Mouse (Mus musculus) MEL (cell line): Measurements from ENCODE around the gene Cspg4. TPM values are rescaled to one million over a fixed set of nuclear protein-coding genes. Genes with fewer than 3 reads are reported as not detected.

ENCODE experiments used
- DNase-seq: peaks from one replicate; pipeline ENCODE4 v3.0.0; 2011; ENCODE audit warnings: low read depth, low spot score
- H3K27ac ChIP-seq: 2 replicates; pipeline ENCODE4 v1.5.1; 2012; ENCODE audit warnings: low read depth, mild to moderate bottlenecking, control low read depth, low read length, moderate library complexity; ENCODE audit not compliant: control insufficient read depth
- H3K27me3 ChIP-seq, 2 experiments: fragments of 150-350 bp in 1 of 2; sonication (generic) in 1 of 2; 2 replicates each; pipeline ENCODE4 v1.6.1; 2012; ENCODE audit warnings: low read length in 2 of 2, mild to moderate bottlenecking in 2 of 2, improper control_type of control experiment in 1 of 2, moderate library complexity in 1 of 2; ENCODE audit not compliant: insufficient read depth in 2 of 2, control insufficient read depth in 1 of 2
- H3K36me3 ChIP-seq, 2 experiments: 2 replicates each; pipeline ENCODE4 v1.6.1; 2012 to 2014; ENCODE audit warnings: low read length in 2 of 2, improper control_type of control experiment in 1 of 2, inconsistent platforms in 1 of 2, mild to moderate bottlenecking in 1 of 2; ENCODE audit not compliant: insufficient read depth in 2 of 2, control insufficient read depth in 1 of 2
- H3K4me1 ChIP-seq, 2 experiments: fragments of 150-350 bp in 1 of 2; sonication (generic) in 1 of 2; 2 replicates each; pipeline ENCODE4 v1.6.1; 2012; ENCODE audit warnings: low read length in 2 of 2, improper control_type of control experiment in 1 of 2, mild to moderate bottlenecking in 1 of 2; ENCODE audit not compliant: insufficient read depth in 2 of 2, control insufficient read depth in 1 of 2
- H3K4me3 ChIP-seq, 2 experiments: fragments of 150-350 bp in 1 of 2; sonication (generic) in 1 of 2; 2 replicates each; pipeline ENCODE4 v1.5.1; 2012; ENCODE audit warnings: low read depth in 2 of 2, low read length in 2 of 2, mild to moderate bottlenecking in 2 of 2, moderate library complexity in 2 of 2, control low read depth in 1 of 2, improper control_type of control experiment in 1 of 2; ENCODE audit not compliant: control insufficient read depth in 1 of 2, insufficient read depth in 1 of 2
- H3K79me2 ChIP-seq: 2 replicates; pipeline ENCODE4 v1.6.1; 2012; ENCODE audit warnings: mild to moderate bottlenecking, low read length, moderate library complexity; ENCODE audit not compliant: control insufficient read depth, poor library complexity, insufficient read depth
- H3K9ac ChIP-seq: 2 replicates; pipeline ENCODE4 v1.6.1; 2012; ENCODE audit warnings: low read depth, mild to moderate bottlenecking, control low read depth, low read length, moderate library complexity; ENCODE audit not compliant: control insufficient read depth, poor library complexity, severe bottlenecking
- H3K9me3 ChIP-seq: fragments of 150-350 bp; sonication (generic); replicated peaks from 2 replicates; pipeline ENCODE4 v1.6.1; 2012; ENCODE audit warnings: mild to moderate bottlenecking, low read length, improper control_type of control experiment, moderate library complexity; ENCODE audit not compliant: insufficient read depth
- BHLHE40 ChIP-seq: IDR thresholded peaks from 2 replicates; pipeline ENCODE4 v1.6.1; 2012; ENCODE audit warnings: low read depth, mild to moderate bottlenecking, inconsistent platforms, low read length, improper control_type of control experiment, borderline replicate concordance
- ELF1 ChIP-seq: IDR thresholded peaks from 2 replicates; pipeline ENCODE4 v1.6.1; 2014; ENCODE audit warnings: low read depth, mild to moderate bottlenecking, inconsistent platforms, low read length, improper control_type of control experiment, moderate library complexity
- EP300 ChIP-seq, 2 experiments: IDR thresholded peaks; 2 replicates each; pipeline ENCODE4 v1.6.1; 2011; ENCODE audit warnings: improper control_type of control experiment in 2 of 2, low read length in 2 of 2, low read depth in 1 of 2, mild to moderate bottlenecking in 1 of 2
- GABPA ChIP-seq: IDR thresholded peaks from 2 replicates; pipeline ENCODE4 v1.6.1; 2012; ENCODE audit warnings: low read depth, mild to moderate bottlenecking, inconsistent platforms, low read length, improper control_type of control experiment, moderate library complexity
- HCFC1 ChIP-seq: IDR thresholded peaks from 2 replicates; pipeline ENCODE4 v1.6.1; 2012; ENCODE audit warnings: low read depth, mild to moderate bottlenecking, inconsistent platforms, low read length, improper control_type of control experiment, moderate library complexity
- JUND ChIP-seq: IDR thresholded peaks from 2 replicates; pipeline ENCODE4 v1.6.1; 2011; ENCODE audit warnings: low read depth, mild to moderate bottlenecking, improper control_type of control experiment, low read length
- MXI1 ChIP-seq: IDR thresholded peaks from 2 replicates; pipeline ENCODE4 v1.6.1; 2011; ENCODE audit warnings: mild to moderate bottlenecking, low read depth, low read length, improper control_type of control experiment
- MYB ChIP-seq: IDR thresholded peaks from 2 replicates; pipeline ENCODE4 v1.6.1; 2011; ENCODE audit warnings: mild to moderate bottlenecking, low read depth, low read length, improper control_type of control experiment
- NRF1 ChIP-seq: IDR thresholded peaks from 2 replicates; pipeline ENCODE4 v1.6.1; 2014; ENCODE audit warnings: low read depth, mild to moderate bottlenecking, inconsistent platforms, low read length, improper control_type of control experiment, moderate library complexity; ENCODE audit not compliant: poor library complexity, insufficient read depth, severe bottlenecking
- RAD21 ChIP-seq: IDR thresholded peaks from 2 replicates; pipeline ENCODE4 v1.6.1; 2011; ENCODE audit warnings: mild to moderate bottlenecking, low read depth, low read length, improper control_type of control experiment
- RCOR1 ChIP-seq: IDR thresholded peaks from 2 replicates; pipeline ENCODE4 v1.6.1; 2012; ENCODE audit warnings: low read depth, mild to moderate bottlenecking, inconsistent platforms, low read length, improper control_type of control experiment
- TBP ChIP-seq: IDR thresholded peaks from 2 replicates; pipeline ENCODE4 v1.8.0; 2011; ENCODE audit warnings: low read depth, low read length, improper control_type of control experiment
- TCF12 ChIP-seq: IDR thresholded peaks from 2 replicates; pipeline ENCODE4 v1.6.1; 2014; ENCODE audit warnings: low read depth, mild to moderate bottlenecking, inconsistent platforms, low read length, improper control_type of control experiment, moderate library complexity
- USF2 ChIP-seq, 2 experiments: IDR thresholded peaks; 2 replicates each; pipeline ENCODE4 v1.6.1; 2011 to 2012; ENCODE audit warnings: improper control_type of control experiment in 2 of 2, low read length in 2 of 2, borderline replicate concordance in 1 of 2, inconsistent platforms in 1 of 2, low read depth in 1 of 2, mild to moderate bottlenecking in 1 of 2; ENCODE audit not compliant: insufficient read depth in 1 of 2
- ZKSCAN1 ChIP-seq: IDR thresholded peaks from 2 replicates; pipeline ENCODE4 v1.6.1; 2012; ENCODE audit warnings: low read depth, mild to moderate bottlenecking, inconsistent platforms, low read length, improper control_type of control experiment, moderate library complexity
- ZMIZ1 ChIP-seq: IDR thresholded peaks from 2 replicates; pipeline ENCODE4 v1.6.1; 2012; ENCODE audit warnings: low read depth, mild to moderate bottlenecking, inconsistent platforms, low read length, improper control_type of control experiment, moderate library complexity
- polyA plus RNA-seq, 2 experiments: library from polyadenylated mRNA; stranded (reverse) in 1 of 2; unstranded in 1 of 2; fragments of >175 nt in 1 of 2; fragments of >200 nt in 1 of 2; gene quantifications; 2 replicates each; pipeline versions ENCODE4 v1.2.1 to v1.2.4; 2012; ENCODE audit warnings: low replicate concordance in 2 of 2, low read depth in 1 of 2; ENCODE audit not compliant: insufficient read length in 2 of 2, insufficient read depth in 1 of 2, missing spikeins in 1 of 2
- total RNA-seq: library from RNA; depleted of rRNA; stranded (reverse); fragments of 300-350 nt; gene quantifications from 2 replicates; pipeline ENCODE4 v1.2.3, GENCODE M21; 2012

Cspg4 gene
- total and polyA plus RNA-seq, 3 experiments, result 0.15 to 0.23 TPM; not detected in 1

GRCm38 (mm10) chr9:56860486-56861269 lies 4.2 kb upstream of the Cspg4 start:
- no peak for DNase-seq
- no peaks in the 10 kb centered on the region for H3K36me3 ChIP-seq

GRCm38 (mm10) chr9:56862863-56863262 lies 2.0 kb upstream of the Cspg4 start:
- Histone ChIP-seq H3K36me3 (no peaks in the 10 kb centered on the region), H3K27ac (no peak overlapping the region), H3K9ac (no peak overlapping the region), H3K9me3 (no peaks in the 10 kb centered on the region), H3K4me1 (no peaks in the 10 kb centered on the region), H3K4me3 (no peak overlapping the region)
- DNase-seq, result no peak
- no peak for TF ChIP-seq HCFC1
- no peak for TF ChIP-seq EP300 (IDR thresholded peaks at IDR 0.05; ENCODE audit: low read depth in 1 of 2, low read length in 2 of 2)
- no peak for TF ChIP-seq BHLHE40
- TF ChIP-seq RAD21, result no peak
- TF ChIP-seq RCOR1, result no peak
- TF ChIP-seq NRF1, result no peak
- TF ChIP-seq ZKSCAN1, result no peak
- TF ChIP-seq, all 39 proteins: peak for 0
- Histone ChIP-seq H3K79me2 (no peaks in the 10 kb centered on the region), H3K27me3 (peaks cover 12 to 29% of the 10 kb centered on the region in 2 experiments)

More at GRCm38 (mm10) chr9:56860486-56861269, 4.2 kb upstream of the Cspg4 start:
- Histone ChIP-seq H3K9ac (no peak overlapping the region), H3K79me2 (no peaks in the 10 kb centered on the region)
- TF ChIP-seq HCFC1 (no peak), TCF12 (no peak), TBP (no peak), MXI1 (no peak), GABPA (no peak), RCOR1 (no peak), NRF1 (no peak)
- TF ChIP-seq, all 39 proteins: peak for 0
- H3K27me3 ChIP-seq, result peaks cover 15 to 36% of the 10 kb centered on the region in 2 experiments
- H3K4me3 ChIP-seq, result no peak overlapping the region
- no peaks in the 10 kb centered on the region for H3K4me1 ChIP-seq
- no peak overlapping the region for H3K27ac ChIP-seq
- no peaks in the 10 kb centered on the region for H3K9me3 ChIP-seq

GRCm38 (mm10) chr9:56864216-56864729 lies 560 bp upstream of the Cspg4 start, which contains the start of gene Odf3l1:
Gene Odf3l1, minus strand, starts transcription at chr9:56864679.
- no peaks in the 10 kb centered on the region for H3K4me1 ChIP-seq
- H3K79me2 ChIP-seq, result no peaks in the 10 kb centered on the region
- peaks cover 9 to 19% of the 10 kb centered on the region in 2 experiments for H3K27me3 ChIP-seq
- no peak within 1 kb of the TSS for H3K4me3 ChIP-seq
- TF ChIP-seq ELF1 (no peak), MYB (no peak), BHLHE40 (no peak), ZMIZ1 (no peak), USF2 (IDR thresholded peaks at IDR 0.05; ENCODE audit: borderline replicate concordance in 1 of 2, insufficient read depth in 1 of 2, low read depth in 1 of 2, low read length in 2 of 2) (no peak), JUND (no peak)
- no peak within 1 kb of the TSS for H3K9ac ChIP-seq
- H3K9me3 ChIP-seq, result no peaks in the 10 kb centered on the region
- no peaks in the 10 kb centered on the region for H3K36me3 ChIP-seq
- DNase-seq, result no peak
- no peak within 1 kb of the TSS for H3K27ac ChIP-seq
